Mouse (Mus musculus): ENCODE data around the gene Nhlh1.

Gene Nhlh1

DNA sequence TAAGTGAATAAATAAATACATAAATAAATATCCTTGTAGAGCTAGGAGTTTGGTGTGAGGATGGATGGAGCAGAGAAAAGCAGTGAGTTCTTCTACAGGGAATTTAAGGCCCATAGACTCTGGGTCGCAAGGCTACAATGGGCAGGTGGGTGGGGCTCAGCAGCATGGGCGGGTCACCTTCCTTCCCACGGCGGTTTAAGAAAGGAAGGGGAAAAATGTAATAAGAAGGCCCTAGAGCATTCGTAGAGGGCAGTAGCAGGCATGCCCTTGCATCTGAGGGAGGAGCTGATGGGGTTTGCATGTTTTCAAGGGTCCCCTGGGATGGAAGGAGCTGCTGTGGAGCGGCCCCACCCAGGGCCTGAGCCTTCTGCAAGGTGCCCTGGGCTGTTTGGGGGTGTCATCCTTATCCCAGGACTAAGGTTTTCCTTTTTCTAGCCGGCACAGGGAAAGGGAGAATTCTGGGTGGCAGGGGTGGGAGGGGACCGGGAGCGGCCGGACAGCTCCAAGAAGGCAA, 4.5 kb downstream of the Nhlh1 start:
- no peak for DNase-seq

DNA sequence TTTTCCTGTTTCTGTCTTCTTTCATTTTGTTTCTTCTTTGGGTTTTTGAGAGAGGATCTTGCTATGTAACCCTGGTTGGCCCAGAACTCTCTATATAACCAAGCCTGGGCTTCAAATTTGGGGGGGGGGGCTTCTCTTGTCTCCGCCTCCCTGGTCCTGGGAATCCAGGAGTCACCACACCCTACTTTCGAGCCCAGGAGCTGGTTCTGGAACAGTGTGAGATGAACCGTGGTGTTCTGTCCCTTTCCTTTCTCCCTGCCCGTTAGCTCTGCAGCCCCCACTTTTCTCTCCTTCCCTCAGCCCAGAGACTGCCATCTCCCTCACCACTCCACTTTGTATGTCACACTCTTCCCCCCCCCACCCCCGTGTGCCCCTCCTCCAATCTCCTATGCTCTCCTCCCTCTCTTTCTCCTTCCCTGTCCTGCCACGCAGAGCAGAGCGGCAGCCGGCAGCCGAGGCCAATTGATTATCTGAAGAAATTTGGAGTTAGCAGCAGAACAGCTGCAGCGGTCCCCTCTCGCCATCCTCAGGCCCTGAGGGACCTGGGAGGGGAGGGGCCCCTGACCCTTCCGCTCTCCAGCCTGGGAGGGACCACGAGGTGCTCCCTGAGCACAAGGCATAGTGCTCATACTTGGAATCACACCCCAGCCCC, 8.1 kb downstream of the Nhlh1 start:
- no peak for DNase-seq

DNA sequence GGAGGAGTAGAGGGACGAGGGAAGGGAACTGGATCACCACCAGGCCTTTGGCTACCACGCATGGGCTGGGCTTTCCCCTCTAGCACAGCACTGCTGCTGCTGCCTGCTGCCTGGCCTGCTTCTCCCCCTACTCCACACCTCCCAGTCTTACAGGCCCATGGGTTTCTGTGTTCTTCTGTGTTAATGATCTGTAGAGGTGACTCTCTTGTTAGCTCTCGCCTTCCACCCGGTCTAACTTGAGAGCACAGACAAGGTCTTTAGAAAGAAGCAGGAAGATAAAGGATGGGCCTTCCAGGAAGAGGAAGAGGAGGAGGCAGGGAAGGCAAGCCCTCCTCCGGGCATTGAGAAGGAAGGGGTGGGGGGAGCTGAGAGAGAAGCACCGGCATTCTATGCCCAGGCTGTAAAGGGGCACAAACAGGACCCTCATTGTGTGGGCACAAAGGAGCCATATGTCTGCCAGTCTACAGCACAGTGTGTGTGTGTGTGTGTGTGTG, 9.1 kb downstream of the Nhlh1 start:
- peak in 1 of 2 experiments; percentile 12 for DNase-seq

DNA sequence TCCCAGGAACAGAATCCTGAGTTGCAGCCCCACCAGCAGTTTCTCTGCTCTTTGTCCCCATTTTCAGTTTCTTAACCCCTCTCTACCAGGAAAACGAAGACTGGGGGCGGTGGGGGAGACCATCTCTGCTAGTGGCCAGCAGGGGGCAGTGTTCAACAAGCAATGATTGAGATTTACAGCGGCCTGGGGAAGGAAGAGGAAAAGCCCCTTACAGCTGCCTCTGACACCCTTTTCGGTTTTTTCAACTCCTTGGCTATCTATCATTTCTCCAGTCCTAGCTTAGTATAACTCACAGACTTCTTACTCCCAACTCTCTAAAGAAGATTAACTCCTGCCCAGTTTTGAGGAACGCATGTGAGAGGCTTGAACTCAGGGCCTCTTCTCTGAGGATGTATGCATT, 10.4 kb downstream of the Nhlh1 start:
- DNase-seq, result peak; percentile 52 to 81

DNA sequence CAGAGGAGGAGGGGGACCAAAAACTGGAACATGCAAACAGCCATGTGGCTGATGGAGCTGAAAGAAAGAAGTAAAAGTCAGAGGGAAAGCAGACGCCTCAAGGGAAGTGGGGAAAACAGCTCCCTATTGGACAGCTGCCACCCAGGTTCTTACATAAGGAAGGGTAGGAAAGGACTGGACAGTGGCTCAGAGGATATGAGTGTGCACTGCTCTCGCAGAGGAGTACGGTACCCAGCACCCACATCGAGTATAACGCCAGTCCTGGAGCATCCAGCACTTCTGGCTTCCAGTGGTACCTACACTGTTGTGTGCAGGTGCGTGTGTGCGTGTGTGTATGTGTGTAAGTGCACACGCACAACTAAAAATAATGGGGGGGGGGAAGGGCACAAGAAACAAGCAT, 11.0 kb downstream of the Nhlh1 start:
- DNase-seq, result no peak

DNA sequence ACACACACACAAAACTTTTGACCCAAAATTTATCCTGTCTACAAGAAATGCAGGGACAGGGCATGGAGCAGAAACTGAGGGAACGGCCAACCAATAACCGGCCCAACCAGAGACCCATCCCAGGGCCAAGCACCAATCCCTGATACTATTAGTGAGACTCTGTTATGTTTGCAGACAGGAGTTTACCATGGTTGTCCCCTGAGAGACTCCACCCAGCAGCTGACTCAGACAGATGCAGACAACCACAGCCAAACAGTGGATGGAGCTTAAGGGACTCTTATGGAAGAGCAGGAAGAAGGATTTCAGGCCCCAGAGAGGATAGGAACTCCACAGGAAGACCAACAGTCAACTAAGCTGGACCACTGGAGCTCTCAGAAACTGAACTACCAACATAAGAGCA, 27.5 kb downstream of the Nhlh1 start:
- DNase-seq, result no peak

DNA sequence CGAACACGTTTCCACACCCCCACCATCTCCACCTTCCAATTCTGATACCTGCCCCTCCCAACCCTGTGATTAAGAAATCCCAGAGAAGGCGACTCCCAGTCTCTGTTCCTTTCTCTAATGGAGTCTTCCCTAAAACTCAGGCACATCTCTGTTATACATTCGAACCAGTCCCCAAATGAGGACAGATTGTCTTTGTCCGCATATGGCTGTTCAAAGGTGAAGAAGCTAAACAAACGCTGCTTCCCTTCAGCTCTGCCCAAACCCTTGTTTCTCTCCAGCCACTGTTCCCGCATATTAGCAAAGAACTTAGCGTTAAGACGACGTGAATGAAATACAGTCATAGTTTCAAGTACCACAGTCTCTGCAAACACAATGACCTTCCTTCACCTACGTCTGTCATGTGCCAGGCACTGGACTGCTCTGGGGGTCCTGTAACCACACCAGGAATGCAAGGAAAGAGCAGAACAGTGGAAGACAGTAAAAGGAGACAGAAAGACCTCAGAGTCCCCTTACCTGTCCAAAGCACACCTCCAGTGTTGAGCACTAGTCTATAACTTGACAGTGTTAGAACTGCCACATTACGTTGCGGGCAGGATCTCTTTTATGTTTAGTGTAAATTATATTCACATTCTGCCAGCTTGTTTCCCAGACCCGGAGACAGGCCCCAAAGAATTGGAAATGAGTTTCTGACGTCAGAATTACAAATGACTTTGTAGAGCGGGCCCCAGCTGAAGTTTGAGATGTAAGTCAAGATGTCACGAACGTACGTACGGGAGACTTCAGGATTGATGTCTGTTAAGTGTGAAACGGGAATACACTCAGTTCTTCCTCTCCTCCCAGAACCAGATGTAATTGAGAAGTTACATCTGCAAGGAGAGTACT, 28.7 kb downstream of the Nhlh1 start, which contains the start of gene Vangl2:
TSS of gene Vangl2 (minus strand) at position 51 of the 882 bp plus-strand sequence.
- no peak for DNase-seq

DNA sequence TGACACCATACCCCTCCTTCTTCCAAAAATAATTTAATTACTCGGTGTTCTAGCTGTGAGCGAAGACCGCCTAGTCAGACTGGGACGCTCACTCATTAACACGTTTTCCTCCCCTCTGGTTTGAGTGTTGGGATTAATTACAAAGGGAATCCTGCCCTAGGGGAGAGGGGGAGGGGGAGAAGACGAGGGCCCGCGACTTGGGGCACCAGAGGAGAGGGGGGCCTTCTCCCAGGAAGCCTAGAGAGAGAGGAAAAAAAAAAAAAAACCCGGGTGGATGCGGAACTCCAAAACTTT, 29.6 kb downstream of the Nhlh1 start:
- DNase-seq, result no peak

DNA sequence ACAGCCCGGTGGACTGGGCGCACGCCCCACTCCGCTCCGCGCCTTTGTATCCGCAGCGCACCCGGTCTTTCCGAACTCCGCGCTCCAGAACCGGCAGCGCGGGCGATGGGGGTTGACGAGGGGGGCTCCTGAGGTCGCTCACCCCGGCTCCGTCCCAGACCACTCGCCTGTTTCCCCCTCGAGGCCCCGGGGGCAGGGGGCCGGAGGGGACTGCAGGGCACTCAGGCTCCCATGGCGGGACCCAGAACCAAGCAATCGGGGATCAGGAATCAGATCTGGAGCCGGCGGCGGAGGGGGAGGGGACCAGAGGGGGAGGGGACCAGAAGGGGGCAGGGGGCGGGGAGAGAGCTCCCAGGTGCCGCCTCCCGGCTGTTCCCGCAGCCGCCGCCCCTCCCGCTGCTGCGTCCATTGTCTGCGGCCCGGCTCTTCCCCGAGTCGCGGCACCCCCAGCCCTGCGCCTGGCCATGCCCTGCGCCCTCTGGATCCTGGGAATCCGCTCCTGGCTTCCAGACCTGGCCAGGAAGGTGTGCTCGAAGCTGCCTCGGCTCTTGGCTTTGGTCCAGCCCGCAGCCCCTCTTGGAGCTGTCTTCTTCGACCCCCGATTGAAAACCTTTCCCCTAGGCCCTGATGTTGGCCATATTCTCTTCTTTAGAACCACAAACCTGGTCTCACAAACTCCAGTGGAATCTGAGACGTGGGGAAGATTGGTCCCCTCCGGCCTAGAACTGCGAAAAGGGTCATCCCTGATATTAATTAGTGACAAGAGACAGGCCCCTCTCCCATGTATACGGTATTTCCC, 30.2 kb downstream of the Nhlh1 start:
- peak; percentile 87 to 96 for DNase-seq

DNA sequence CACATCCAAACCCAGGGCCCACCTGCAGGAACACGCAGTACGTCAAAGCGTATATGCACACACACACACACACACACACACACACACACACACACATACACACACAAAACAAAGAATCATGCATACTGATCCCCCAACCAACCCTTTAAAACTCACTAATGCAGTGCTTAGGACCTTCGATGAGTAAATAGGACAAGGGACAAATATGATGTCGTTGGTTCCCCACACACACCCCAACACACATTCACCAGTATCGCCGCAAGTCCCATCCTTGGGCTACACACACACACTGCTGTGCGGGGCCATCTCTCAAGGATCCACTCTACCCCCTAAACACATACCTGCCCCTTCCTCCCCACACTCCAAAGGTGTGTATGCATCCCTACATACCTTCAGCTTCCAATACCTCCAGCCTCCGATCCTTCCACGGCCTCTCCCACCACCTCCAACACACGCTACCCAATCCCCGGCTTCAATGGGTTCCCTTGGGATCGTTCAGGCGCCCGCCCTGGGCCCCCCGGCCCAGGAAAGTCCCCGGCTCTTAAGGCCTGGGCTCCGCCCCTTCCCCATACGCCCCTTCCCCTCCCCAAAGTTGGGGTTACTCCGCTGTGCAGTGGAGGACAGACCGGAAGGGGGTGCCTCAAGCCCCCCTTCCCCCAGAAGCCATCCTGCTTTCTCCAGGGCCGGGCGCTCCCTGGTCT, 31.0 kb downstream of the Nhlh1 start:
- DNase-seq, result no peak

DNA sequence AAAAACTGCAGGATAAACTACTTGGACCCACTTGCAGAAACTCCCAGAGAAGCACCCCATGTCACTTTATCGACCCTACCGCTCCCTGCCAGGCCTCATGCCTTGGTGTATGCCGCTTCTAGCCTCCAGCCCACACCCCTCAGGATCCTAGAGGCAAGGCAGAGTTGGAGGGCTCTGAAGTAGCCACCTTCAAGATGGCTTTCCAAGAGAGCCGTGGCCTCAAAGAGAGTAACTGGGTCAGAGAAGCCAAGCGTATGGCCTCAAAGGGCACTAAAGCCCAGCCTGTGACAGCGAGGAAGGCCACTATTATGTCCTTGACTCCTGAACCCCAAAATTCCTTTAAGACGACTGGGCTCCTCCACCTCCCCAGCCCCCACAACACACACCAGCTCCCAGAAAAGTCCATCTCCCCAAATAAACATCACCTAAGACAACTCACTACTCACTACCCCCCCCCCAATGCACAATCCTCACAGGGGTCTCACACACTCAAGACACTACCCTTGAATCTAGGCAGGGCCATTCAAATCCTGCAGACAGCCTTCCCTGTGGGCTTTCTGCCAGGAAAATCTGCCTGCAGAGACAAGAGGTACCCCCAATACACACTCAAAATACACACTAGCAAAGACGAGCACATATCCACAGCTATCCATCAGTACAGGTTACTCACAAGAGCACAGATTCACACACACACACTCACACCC, 32.0 kb downstream of the Nhlh1 start:
- no peak for DNase-seq

DNA sequence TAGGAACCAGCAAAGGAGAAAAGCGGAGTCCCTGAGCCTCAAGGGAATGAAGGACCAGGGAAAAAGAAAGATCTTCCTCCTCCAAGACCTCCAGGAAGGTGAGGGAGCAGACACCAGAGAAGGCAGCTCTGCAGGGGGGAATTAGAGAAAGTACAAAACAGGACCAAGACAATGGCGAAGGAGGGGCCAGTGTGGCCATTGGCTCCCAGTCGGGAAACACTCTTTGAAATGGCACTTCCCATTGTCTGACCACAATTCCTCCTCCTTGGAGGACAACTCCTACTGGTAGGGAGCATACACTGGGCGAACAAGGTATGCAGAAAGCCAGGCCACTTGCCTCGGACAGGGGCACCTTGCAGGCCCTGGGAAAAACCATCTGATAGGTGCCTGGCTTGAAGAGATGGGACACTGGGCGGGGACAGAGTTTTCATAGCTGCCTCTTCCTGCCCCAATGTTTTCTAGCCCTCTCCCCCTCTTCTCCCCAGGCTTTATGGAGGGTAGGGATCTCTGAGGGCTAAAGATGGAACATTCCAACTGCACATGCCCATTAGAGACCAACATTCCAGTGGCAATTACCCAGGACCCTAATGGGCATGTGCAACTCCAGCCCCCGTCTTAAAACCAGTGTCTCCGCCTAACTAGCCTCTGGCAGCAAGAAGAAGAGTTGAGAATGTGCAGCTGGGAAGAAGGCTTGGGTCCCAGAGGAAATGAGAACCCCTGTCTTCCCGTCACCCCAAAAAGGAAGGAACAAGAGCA, 33.1 kb downstream of the Nhlh1 start:
- no peak for DNase-seq

DNA sequence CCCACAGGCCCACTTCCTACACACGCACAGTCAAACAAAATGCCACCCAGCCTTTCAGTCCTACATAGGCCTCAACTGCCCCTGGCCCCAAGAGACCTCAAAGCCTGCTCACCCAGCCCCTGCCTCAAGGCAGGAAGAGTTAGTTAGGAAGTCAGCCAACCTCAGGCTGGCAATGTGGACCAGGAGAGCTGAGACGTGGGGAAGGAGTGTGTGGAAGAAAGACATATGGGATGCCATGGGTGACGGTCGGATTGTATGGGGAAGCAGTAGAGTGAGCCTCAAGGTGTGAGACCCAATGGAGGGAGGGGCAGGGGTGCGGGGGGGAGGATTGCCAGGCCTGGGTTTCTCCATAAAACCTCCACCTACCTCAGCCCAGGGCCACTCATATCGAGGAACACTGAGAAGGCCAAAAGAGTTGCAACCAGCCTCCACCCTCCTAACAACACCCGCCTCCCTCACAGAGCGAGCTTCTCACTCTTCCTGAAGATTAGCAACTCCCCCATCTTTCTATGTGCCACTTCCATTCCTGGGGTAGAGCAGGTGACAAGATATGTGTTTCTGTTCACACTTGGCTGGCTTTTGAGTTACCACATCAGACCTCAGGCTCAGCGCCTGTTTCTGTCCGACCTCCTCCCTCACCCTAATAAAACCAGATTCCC, 37.4 kb downstream of the Nhlh1 start:
- no peak for DNase-seq

DNA sequence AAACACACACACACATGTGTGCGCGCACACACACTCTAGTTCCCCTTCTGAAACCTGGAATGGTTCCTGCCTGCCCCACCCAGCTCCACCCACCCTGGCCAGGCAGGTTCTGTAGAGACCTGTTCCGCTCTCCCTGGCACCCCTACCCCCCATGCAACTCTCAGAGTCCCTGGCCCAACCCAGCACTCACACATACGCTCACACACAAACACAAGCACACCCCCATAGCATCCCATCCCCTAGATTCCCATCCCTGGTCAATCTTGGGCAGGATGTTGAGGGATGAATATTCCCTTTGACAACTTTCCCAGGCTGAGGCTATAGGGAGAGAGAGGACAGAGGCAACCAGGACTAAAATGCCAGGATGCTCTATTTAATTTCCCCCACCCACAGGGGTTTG, 38.0 kb downstream of the Nhlh1 start:
- no peak for DNase-seq

DNA sequence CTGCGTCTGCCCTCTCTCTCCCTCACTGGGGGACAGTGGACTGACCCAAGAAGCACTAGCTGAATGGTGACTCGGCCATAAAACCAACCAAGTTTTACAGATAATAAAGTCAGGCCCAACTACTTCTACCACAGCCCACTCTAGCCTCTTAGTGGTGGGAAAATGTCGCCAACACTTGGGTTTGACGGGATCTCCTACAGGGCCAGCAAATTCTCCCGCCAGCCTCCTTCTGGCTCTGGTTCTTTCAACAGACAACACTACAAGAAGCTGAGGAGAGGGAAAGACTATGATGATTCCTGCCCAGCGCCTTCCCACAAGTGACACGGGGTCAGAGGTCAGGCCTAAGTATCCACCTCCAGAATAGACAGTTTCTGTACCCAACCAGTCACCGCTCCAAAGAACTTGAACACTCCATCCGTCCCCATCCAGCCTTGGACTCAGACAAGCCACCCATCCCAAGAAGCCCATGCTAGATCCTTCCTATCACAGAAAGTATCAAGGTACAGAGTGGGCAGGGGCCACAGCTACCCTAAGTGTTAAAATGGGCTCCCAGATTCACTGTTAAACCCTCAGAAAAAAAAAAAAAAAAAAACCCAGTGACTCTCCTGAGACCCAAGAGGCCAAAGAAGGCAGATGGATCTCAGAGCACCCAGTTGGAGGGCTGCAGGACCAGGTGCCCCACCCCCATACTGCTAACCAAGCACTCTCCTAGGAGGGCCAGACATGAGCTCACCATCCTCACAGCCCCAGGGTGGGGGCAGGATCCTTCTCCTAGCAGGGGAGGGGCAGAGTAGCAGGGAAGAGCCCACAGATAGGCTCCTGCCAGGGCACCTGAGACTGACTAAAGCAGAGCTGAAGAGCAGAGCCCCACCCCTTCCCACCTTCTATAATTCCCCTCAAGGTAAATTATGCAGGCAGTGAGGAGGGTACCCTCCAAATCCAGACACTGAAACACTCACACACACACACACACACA, 38.7 kb downstream of the Nhlh1 start:
- DNase-seq, result no peak

DNA sequence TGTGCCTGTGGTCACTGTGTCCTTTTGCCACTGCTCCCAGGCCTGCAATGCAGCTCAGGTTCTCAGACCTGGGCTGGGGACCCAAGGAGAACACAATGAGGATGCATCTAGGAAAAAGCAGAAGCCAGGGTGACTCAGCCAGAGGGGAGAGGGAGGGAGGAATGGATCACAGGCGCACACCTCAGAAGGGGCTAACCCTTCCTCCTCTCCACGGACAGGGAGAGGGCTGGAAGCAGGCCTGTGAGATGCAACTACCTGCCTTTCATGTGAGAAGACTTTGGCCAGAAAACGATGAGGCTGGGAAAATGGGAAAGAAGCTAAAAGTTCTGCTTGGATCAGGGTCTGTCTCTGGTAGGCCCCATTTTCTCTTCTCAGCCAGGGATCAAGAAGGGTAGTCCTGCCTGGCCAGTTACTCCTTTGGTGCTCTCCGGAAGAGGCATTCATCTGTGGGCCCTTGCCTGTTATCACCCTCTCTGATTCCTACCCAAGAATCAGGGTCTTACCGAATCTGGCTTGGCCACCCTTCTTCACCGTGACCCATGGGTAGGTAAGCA, 39.8 kb downstream of the Nhlh1 start:
- no peak for DNase-seq

DNA sequence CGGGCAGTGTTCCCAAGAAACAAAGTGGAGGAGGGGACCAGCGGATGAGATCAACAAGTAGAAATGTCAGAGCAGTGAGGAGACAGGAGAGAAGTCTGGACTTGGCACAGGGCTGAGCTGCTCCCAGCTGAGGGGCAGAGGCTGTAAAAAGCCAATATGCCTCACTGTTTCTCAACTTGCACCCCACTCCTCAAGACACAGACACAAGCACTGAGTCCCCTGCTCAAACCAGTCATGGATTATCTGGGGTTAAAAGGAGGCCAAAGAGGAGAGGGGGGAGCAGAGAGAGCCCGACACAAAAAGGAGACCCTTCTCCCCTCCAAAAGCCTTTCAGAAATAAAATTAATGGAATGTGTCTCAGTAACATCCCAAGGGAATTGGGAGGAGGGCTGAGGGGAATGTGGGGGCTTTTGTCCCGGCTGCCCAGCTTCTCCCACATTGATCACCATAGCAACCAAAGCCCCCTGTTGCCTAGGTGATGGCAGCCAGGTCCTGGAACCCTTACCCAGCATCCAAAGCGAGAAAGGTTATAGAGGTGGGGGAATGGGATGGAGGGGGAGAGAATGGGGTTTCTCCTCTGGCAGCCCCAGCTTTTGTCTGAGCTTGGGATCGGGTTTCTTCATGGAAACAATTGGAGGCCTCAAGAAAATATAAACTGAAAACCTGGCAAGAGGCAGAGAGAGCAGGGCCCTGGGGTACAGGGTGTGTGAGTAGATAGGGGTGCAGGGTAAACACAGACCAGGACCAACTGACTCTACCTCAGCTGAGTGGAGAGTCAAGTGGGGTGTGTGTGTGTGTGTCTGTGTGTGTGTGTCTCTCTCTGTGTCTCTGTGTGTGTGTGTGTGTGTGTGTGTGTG, 40.5 kb downstream of the Nhlh1 start:
- no peak for DNase-seq

DNA sequence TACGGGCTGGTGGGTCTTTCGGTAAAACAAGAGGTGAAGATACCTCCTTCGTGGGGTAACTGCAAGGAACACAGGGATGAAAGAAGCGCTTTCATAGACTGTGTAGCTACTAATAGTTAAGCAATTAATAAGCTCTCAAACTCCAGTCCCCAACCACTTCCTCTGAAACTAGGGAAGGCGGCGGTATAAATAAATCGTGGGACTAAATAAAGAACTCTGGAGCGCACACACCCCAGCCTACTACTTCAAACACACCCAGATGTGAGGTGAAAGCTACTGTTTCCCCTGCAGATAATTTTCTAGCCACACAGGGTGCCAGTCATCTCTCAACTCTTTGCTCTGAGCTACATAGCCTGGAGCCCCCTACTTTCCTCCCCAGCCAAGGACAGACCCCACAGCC, 41.3 kb downstream of the Nhlh1 start:
- DNase-seq, result no peak
